Mouse (Mus musculus): ENCODE measurements at regions not wholly inside any gene's neighbourhood (a gene's known extent, or its start where the extent isn't known, plus 50 kb on each side); places are given as distances from the start of the nearest gene placed in this dataset.

- no peak for DNase-seq (ENCODE audit: low spot score in 2 of 2)
Measured at GRCm38 (mm10) chr2:133362693-133363443, 189.1 kb upstream of the Bmp2 start.

GRCm38 (mm10) chr2:133371490-133372215 lies 180.3 kb upstream of the Bmp2 start:
- no peak for DNase-seq (ENCODE audit: low spot score in 2 of 2)

DNA sequence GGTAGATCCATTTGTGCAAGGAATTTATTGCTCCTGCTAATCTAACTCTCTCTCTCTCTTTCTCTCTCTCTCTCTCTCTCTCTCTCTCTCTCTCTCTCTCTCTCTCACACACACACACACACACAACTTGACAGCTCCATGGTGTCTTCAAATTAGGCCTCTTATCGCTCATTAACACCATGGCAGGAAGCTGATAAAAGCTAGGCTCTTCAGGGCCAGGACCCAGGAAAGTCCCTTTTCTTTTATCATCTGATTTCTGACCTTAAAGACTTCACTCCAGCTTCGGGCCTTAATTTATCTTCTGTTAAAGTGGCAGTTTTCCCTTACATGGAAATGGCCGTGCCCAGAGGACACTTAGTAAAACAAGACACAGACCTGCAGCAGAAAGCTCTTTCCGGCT lies 178.4 kb upstream of the Bmp2 start:
- no peak for DNase-seq (ENCODE audit: low spot score in 2 of 2)

- DNase-seq (ENCODE audit: low spot score in 2 of 2) = peak in 1 of 2 experiments; percentile 33
Measured at GRCm38 (mm10) chr2:133381054-133381453, 170.9 kb upstream of the Bmp2 start.

DNA sequence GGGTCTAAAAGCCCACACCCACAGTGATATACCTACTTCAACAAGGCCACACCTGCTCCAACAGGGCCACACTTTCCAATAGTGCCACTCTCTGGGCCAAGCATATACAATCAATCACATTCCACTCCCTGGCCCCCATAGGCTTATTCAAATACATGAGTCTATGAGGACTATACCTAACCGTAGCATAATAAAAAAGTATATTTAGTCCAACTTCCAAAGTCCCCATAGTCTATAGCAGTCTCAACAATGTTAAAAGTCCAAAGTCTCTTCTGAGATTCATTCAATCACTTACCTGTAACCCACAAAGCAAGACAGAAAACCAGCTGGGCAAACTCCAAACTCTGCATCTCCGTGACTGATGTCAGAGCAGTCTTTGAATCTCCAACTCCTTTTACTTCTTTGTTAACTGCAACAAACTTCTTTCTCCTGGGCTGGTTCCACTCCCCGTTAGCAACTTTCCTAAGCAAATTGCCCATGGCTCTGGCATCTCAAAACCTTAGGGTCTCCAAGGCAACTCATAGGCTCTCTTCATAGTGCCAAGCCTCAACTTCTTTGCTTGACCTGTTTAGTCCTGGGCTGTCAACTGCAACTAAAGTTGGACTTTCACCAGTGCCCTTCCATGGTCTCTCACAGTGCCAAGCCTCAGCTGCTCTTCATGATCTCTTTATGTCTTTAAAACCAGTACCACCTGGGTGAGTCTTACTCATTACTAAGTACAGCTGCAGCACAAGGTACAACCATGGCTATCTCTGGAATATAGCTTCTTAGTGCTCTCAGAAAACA lies 168.6 kb upstream of the Bmp2 start:
- DNase-seq (ENCODE audit: low spot score in 2 of 2) = no peak

- DNase-seq (ENCODE audit: low spot score in 2 of 2) = no peak
Measured at GRCm38 (mm10) chr2:133385297-133385696, 166.7 kb upstream of the Bmp2 start.

DNA sequence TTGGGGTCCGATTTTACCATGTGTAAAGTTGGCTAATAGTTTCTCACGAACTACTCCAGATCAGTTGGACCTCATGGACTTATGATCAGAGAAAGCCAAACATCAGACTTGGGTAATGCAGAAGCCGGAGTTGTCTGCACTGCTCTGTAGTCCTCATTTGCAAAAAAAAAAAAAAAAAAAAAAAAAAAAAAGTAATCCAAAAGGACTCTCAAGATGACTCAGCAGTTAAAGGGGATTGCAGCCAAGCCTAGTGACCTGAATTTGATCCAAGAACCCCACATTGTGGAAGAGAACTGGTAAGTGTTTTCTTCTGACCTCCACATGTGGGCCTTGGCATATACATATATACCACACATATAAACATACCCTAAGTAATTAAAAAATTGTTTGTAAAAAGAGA lies 164.6 kb upstream of the Bmp2 start:
- DNase-seq (ENCODE audit: low spot score in 2 of 2) = no peak

GRCm38 (mm10) chr2:133392298-133392697 lies 159.7 kb upstream of the Bmp2 start:
- peak in 1 of 2 experiments; percentile 13 for DNase-seq (ENCODE audit: low spot score in 2 of 2)

- no peak for DNase-seq (ENCODE audit: low spot score in 2 of 2)
Measured at GRCm38 (mm10) chr2:133397566-133397965, 154.4 kb upstream of the Bmp2 start.

- no peak for DNase-seq (ENCODE audit: low spot score in 2 of 2)
Measured at GRCm38 (mm10) chr2:133399059-133399690, 152.8 kb upstream of the Bmp2 start.

GRCm38 (mm10) chr2:133400963-133401362 lies 151.0 kb upstream of the Bmp2 start:
- DNase-seq (ENCODE audit: low spot score in 2 of 2) = no peak

GRCm38 (mm10) chr2:133416990-133417581 lies 134.9 kb upstream of the Bmp2 start:
- DNase-seq (ENCODE audit: low spot score in 2 of 2) = no peak

DNA sequence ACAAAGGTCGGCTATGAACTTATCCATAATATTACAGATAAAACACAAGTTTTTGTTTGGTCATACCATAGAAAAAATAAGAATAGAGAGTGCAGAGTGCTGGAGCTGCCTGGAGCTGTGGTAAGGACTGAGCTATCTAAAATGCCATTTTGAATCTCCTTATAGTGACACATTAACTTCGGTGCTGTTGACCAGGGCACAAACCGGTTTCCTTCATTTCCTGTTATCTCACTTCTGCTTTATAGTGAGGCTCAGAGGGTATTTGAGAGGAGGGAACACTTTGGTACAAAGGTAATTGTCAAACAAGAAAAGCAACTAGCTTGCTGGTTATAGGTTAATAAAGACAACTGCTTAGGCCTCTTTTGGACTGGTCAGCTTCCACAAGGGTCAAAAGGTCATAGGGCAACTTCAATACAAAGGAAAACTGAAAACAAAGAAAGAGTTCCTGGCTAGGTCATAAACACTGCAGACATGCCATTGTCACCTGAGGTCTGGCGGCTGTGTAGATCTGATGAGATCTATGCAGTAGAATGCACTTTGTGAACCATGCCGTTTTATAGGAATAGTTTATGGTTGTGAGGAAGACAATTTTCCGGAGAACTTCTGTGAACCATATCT lies 132.2 kb upstream of the Bmp2 start:
- no peak for DNase-seq (ENCODE audit: low spot score in 2 of 2)

DNA sequence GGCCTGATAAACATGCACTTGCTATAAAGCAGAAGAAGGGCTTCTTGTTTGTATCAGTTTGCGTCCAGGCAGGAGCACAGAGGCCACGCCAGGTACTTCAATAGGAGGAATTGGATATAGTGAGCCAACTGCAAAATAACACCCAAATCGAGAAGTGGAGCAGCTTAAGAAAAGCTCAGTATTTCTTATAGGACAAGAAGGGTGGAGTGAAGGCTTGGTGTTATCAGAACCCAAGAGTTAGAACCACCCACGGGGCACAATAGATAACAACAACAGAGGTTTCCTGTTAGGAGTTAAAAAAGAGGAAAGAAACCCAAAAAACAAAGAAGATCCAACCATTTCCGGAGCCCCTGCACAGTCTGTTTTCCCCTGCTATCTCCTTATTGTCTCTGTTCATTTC lies 126.4 kb upstream of the Bmp2 start:
- DNase-seq (ENCODE audit: low spot score in 2 of 2) = no peak

- no peak for DNase-seq (ENCODE audit: low spot score in 2 of 2)
Measured at GRCm38 (mm10) chr2:133427039-133427438, 124.9 kb upstream of the Bmp2 start.

GRCm38 (mm10) chr2:133429369-133430062 lies 122.4 kb upstream of the Bmp2 start:
- no peak for DNase-seq (ENCODE audit: low spot score in 2 of 2)

DNA sequence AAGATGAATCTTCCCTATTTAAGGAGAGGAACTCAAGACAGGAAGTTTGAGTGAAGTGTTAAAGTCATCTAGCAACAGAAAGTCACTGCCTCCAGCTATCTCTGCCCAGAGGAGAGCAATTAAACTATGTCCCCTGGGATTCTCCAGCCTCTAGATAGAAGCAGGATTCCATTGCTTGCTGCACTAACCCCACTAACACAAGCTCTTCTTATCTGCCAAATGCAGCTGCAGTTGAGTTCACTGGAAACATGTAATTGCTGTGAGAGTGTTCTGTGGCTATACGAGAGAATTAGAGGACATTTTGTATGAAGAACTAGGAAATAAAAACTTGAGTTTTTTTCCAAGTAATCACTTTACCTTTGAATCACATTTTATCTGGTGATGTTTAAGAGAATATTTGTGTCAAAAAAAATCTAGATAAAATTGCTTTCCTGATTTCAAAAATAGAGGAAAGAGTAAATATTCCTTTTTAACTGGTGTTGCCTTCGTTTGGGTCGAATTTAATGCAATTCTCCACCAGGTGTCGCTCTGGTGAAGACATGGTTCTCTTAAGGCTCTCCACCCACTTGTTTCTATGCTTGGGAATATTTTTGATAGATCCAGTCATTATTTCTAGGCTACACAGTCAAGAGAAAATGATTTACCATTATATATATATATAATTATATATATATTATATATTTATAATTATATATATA lies 121.1 kb upstream of the Bmp2 start:
- no peak for DNase-seq (ENCODE audit: low spot score in 2 of 2)

GRCm38 (mm10) chr2:133432141-133432813 lies 119.7 kb upstream of the Bmp2 start:
- DNase-seq (ENCODE audit: low spot score in 2 of 2) = no peak

Measured in frontal cortex, postnatal 14 days (tissue).